Mouse (Mus musculus) midbrain, embryonic 13.5 days (tissue): Measurements from ENCODE around the gene Rgs9bp. TPM values are rescaled to one million over a fixed set of nuclear protein-coding genes. Genes with fewer than 3 reads are reported as not detected.
A peak's percentile ranks its signal among the peaks of the same experiment; 100 is the strongest.

Experiments used
- ATAC-seq: fragments of 200-750 bp; cut with Nextera tagmentation; 2 replicates; pipeline ENCODE4 v1.8.0; 2017; ENCODE audit warnings: mild to moderate bottlenecking, moderate TSS enrichment, moderate library complexity
- H3K27ac ChIP-seq: fragments of 300-500 bp; sonication (generic); 2 replicates; pipeline ENCODE4 v1.5.1; 2015; ENCODE audit warnings: inconsistent platforms, mild to moderate bottlenecking, moderate library complexity
- H3K27me3 ChIP-seq: fragments of 300-500 bp; sonication (generic); 2 replicates; pipeline ENCODE4 v1.6.1; 2015; ENCODE audit warnings: mild to moderate bottlenecking, inconsistent platforms
- H3K36me3 ChIP-seq: fragments of 300-500 bp; sonication (generic); 2 replicates; pipeline ENCODE4 v1.6.1; 2015; ENCODE audit warnings: mild to moderate bottlenecking, inconsistent platforms
- H3K4me1 ChIP-seq: fragments of 300-500 bp; sonication (generic); replicated peaks from 2 replicates; pipeline ENCODE4 v1.6.1; 2015; ENCODE audit warnings: inconsistent platforms
- H3K4me2 ChIP-seq: fragments of 300-500 bp; sonication (generic); replicated peaks from 2 replicates; pipeline ENCODE4 v1.6.1; 2015; ENCODE audit warnings: moderate library complexity, mild to moderate bottlenecking, inconsistent platforms
- H3K4me3 ChIP-seq: fragments of 300-500 bp; sonication (generic); replicated peaks from 2 replicates; pipeline ENCODE4 v1.5.1; 2015; ENCODE audit warnings: mild to moderate bottlenecking, inconsistent platforms
- H3K9ac ChIP-seq: fragments of 300-500 bp; sonication (generic); replicated peaks from 2 replicates; pipeline ENCODE4 v1.6.1; 2015; ENCODE audit warnings: mild to moderate bottlenecking, inconsistent platforms
- H3K9me3 ChIP-seq: fragments of 300-500 bp; sonication (generic); 2 replicates; pipeline ENCODE4 v1.6.1; 2016; ENCODE audit warnings: mild to moderate bottlenecking, inconsistent platforms
- WGBS: fragments of 180-500 bp; shearing (Covaris S2); methylation state at CpG from one replicate; pipeline ENCODE4 v1.1.7; 2015; 5-methylcytosine and 5-hydroxymethylcytosine counted together
- polyA plus RNA-seq: library from polyadenylated mRNA; unstranded; fragments of >200 nt; fragmentation: Nextera tagmentation; extraction: Ambion mirVana; gene quantifications from 2 replicates; pipeline ENCODE4 v1.2.1, GENCODE M21; 2015

Rgs9bp gene
- 0.05 and 0.13 TPM in 2 replicates for polyA plus RNA-seq

GRCm38 (mm10) chr7:35585191-35586054, at the start of gene Rgs9bp:
Gene Rgs9bp, minus strand, starts transcription at chr7:35585582.
- Histone ChIP-seq H3K27ac (peak within 1 kb of the TSS; percentile 35; the same call in 1 of the 2 replicates), H3K27me3 (peaks cover 37% of the 10 kb centered on the region), H3K4me2 (peak within 1 kb of the TSS; percentile 99), H3K4me1 (peaks cover 28% of the 10 kb centered on the region), H3K4me3 (peak within 1 kb of the TSS; percentile 75), H3K9me3 (no peaks in the 10 kb centered on the region), H3K36me3 (no peaks in the 10 kb centered on the region), H3K9ac (peak within 1 kb of the TSS; percentile 80)
- peak; percentile 78 for ATAC-seq
- WGBS, result under 1% methylated on average over 45 of the region's 45 CpGs

GRCm38 (mm10) chr7:35628496-35628895, 43.1 kb upstream of the Rgs9bp start:
- ATAC-seq, result no peak
- Histone ChIP-seq H3K36me3 (peaks cover 84% of the 10 kb centered on the region), H3K9me3 (no peaks in the 10 kb centered on the region), H3K4me2 (no peak overlapping the region), H3K4me1 (no peaks in the 10 kb centered on the region), H3K9ac (no peak overlapping the region), H3K4me3 (no peak overlapping the region), H3K27ac (no peak overlapping the region), H3K27me3 (no peaks in the 10 kb centered on the region)
- WGBS, result 67% methylated on average over 5 of the region's 5 CpGs

GRCm38 (mm10) chr7:35627371-35627770, 42.0 kb upstream of the Rgs9bp start:
- H3K9me3 ChIP-seq, result no peaks in the 10 kb centered on the region
- ATAC-seq, result no peak
- no peak overlapping the region for H3K9ac ChIP-seq
- WGBS, result 94% methylated on average over 10 of the region's 10 CpGs
- no peaks in the 10 kb centered on the region for H3K4me1 ChIP-seq
- H3K36me3 ChIP-seq, result peaks cover 85% of the 10 kb centered on the region
- no peaks in the 10 kb centered on the region for H3K27me3 ChIP-seq
- H3K4me3 ChIP-seq, result no peak overlapping the region
- no peak overlapping the region for H3K4me2 ChIP-seq
- no peak overlapping the region for H3K27ac ChIP-seq

GRCm38 (mm10) chr7:35626038-35626437, 40.7 kb upstream of the Rgs9bp start:
- no peak overlapping the region for H3K4me3 ChIP-seq
- no peaks in the 10 kb centered on the region for H3K4me1 ChIP-seq
- no peak overlapping the region for H3K9ac ChIP-seq
- H3K27ac ChIP-seq, result no peak overlapping the region
- peaks cover 89% of the 10 kb centered on the region for H3K36me3 ChIP-seq
- no peak for ATAC-seq
- no peaks in the 10 kb centered on the region for H3K27me3 ChIP-seq
- 96% methylated on average over 5 of the region's 5 CpGs for WGBS
- no peaks in the 10 kb centered on the region for H3K9me3 ChIP-seq
- H3K4me2 ChIP-seq, result no peak overlapping the region

GRCm38 (mm10) chr7:35622626-35623025, 37.2 kb upstream of the Rgs9bp start:
- no peak overlapping the region for H3K9ac ChIP-seq
- ATAC-seq, result no peak
- no peak overlapping the region for H3K4me3 ChIP-seq
- H3K9me3 ChIP-seq, result no peaks in the 10 kb centered on the region
- no peak overlapping the region for H3K27ac ChIP-seq
- 93% methylated on average over 10 of the region's 10 CpGs for WGBS
- H3K27me3 ChIP-seq, result no peaks in the 10 kb centered on the region
- peaks cover 85% of the 10 kb centered on the region for H3K36me3 ChIP-seq
- H3K4me2 ChIP-seq, result no peak overlapping the region
- H3K4me1 ChIP-seq, result no peaks in the 10 kb centered on the region

GRCm38 (mm10) chr7:35617513-35617912, 32.1 kb upstream of the Rgs9bp start:
- 36% methylated on average over 4 of the region's 4 CpGs for WGBS
- Histone ChIP-seq H3K27me3 (no peaks in the 10 kb centered on the region), H3K36me3 (peaks cover 89% of the 10 kb centered on the region), H3K4me1 (no peaks in the 10 kb centered on the region), H3K27ac (no peak overlapping the region), H3K9me3 (no peaks in the 10 kb centered on the region), H3K4me3 (no peak overlapping the region), H3K4me2 (no peak overlapping the region), H3K9ac (no peak overlapping the region)
- no peak for ATAC-seq

- peaks cover 78% of the 10 kb centered on the region for H3K36me3 ChIP-seq
These were observed 23.9 kb upstream of the Rgs9bp start for GRCm38 (mm10) chr7:35609245-35609644.

GRCm38 (mm10) chr7:35606816-35607215, 21.4 kb upstream of the Rgs9bp start:
- H3K36me3 ChIP-seq, result peaks cover 74% of the 10 kb centered on the region
- H3K4me2 ChIP-seq, result no peak overlapping the region
- no peak overlapping the region for H3K27ac ChIP-seq
- no peak for ATAC-seq
- H3K9ac ChIP-seq, result no peak overlapping the region
- peaks cover 3% of the 10 kb centered on the region; the same call in 1 of the 2 replicates for H3K9me3 ChIP-seq
- no peaks in the 10 kb centered on the region for H3K27me3 ChIP-seq
- 88% methylated on average over 10 of the region's 10 CpGs for WGBS
- H3K4me3 ChIP-seq, result no peak overlapping the region
- H3K4me1 ChIP-seq, result no peaks in the 10 kb centered on the region

More at GRCm38 (mm10) chr7:35609245-35609644, 23.9 kb upstream of the Rgs9bp start:
- Histone ChIP-seq H3K4me2 (no peak overlapping the region), H3K4me3 (no peak overlapping the region), H3K27me3 (no peaks in the 10 kb centered on the region), H3K9ac (no peak overlapping the region), H3K9me3 (peaks cover 3% of the 10 kb centered on the region; the same call in 1 of the 2 replicates), H3K27ac (no peak overlapping the region), H3K4me1 (no peaks in the 10 kb centered on the region)
- no peak for ATAC-seq
- 96% methylated on average over 10 of the region's 10 CpGs for WGBS

GRCm38 (mm10) chr7:35602766-35603165, 17.4 kb upstream of the Rgs9bp start:
- ATAC-seq, result no peak
- Histone ChIP-seq H3K4me3 (no peak overlapping the region), H3K9me3 (no peaks in the 10 kb centered on the region), H3K27me3 (no peaks in the 10 kb centered on the region), H3K36me3 (peaks cover 48% of the 10 kb centered on the region), H3K4me1 (no peaks in the 10 kb centered on the region), H3K27ac (no peak overlapping the region), H3K4me2 (no peak overlapping the region), H3K9ac (no peak overlapping the region)
- 98% methylated on average over 5 of the region's 5 CpGs for WGBS

GRCm38 (mm10) chr7:35601106-35601505, 15.7 kb upstream of the Rgs9bp start:
- H3K36me3 ChIP-seq, result peaks cover 42% of the 10 kb centered on the region
- no peak for ATAC-seq
- no peak overlapping the region for H3K27ac ChIP-seq
- no peaks in the 10 kb centered on the region for H3K9me3 ChIP-seq
- no peak overlapping the region for H3K4me2 ChIP-seq
- H3K4me1 ChIP-seq, result no peaks in the 10 kb centered on the region
- no peak overlapping the region for H3K4me3 ChIP-seq
- no peak overlapping the region for H3K9ac ChIP-seq
- WGBS, result 96% methylated on average over 6 of the region's 6 CpGs
- no peaks in the 10 kb centered on the region for H3K27me3 ChIP-seq

GRCm38 (mm10) chr7:35600031-35600430, 14.6 kb upstream of the Rgs9bp start:
- no peak for ATAC-seq
- H3K27ac ChIP-seq, result no peak overlapping the region
- no peak overlapping the region for H3K4me2 ChIP-seq
- H3K36me3 ChIP-seq, result peaks cover 51% of the 10 kb centered on the region
- H3K4me1 ChIP-seq, result no peaks in the 10 kb centered on the region
- H3K27me3 ChIP-seq, result no peaks in the 10 kb centered on the region
- no peaks in the 10 kb centered on the region for H3K9me3 ChIP-seq
- no peak overlapping the region for H3K4me3 ChIP-seq
- H3K9ac ChIP-seq, result no peak overlapping the region
- WGBS, result 93% methylated on average over 10 of the region's 10 CpGs

- Histone ChIP-seq H3K9me3 (no peaks in the 10 kb centered on the region), H3K9ac (no peak overlapping the region), H3K27me3 (no peaks in the 10 kb centered on the region), H3K27ac (no peak overlapping the region), H3K4me1 (no peaks in the 10 kb centered on the region), H3K4me3 (no peak overlapping the region), H3K36me3 (peaks cover 55% of the 10 kb centered on the region), H3K4me2 (no peak overlapping the region)
- 95% methylated on average over 9 of the region's 9 CpGs for WGBS
- ATAC-seq, result no peak
These were observed 14.1 kb upstream of the Rgs9bp start for GRCm38 (mm10) chr7:35599492-35599891.
